Mouse (Mus musculus): ENCODE results near the gene Rpf2.

GRCm38 (mm10) chr10:40249625-40250024 lies 2.8 kb upstream of the Rpf2 start:
- TF ChIP-seq POLR2A (IDR thresholded peaks at IDR 0.05; ENCODE audit: borderline replicate concordance, control insufficient read depth, low read depth, low read length) (no peak), CTCF (IDR thresholded peaks at IDR 0.05; ENCODE audit: control insufficient read depth, insufficient read depth, low read length) (no peak)
